8 mouse cellular contexts compared by ENCODE assay signal in genomic region chr6:11926082-11926595, GRCm38 (mm10). TPM values are rescaled to one million over a fixed set of nuclear protein-coding genes. Genes with fewer than 3 reads are reported as not detected.
DNase-seq lines count a peak whose midpoint lies in the region; ATAC-seq and TF ChIP-seq lines count a peak whose summit lies in the region.

No protein-coding gene starts in this region.

- dilution Hi-C loops in CH12.LX (cut with MboI; ENCODE audit: extremely low pct_ligation_motif_present, extremely low pct_unique_long_range_greater_than_20kb, low sequenced_read_pairs): no loop called here

- no peak for TF ChIP-seq RAD21 in CH12.LX (IDR thresholded peaks at IDR 0.05; ENCODE audit: low read depth, low read length)

- H3K27me3 ChIP-seq in CH12.LX (replicated peaks): no peaks in the 10 kb centered on the region
- no peaks in the 10 kb centered on the region for H3K27me3 ChIP-seq in embryonic facial prominence, embryonic 14.5 days (replicated peaks; ENCODE audit: control insufficient read depth, insufficient read depth, low read length)
- H3K27me3 ChIP-seq in heart, postnatal 0 days (ENCODE audit: control insufficient read depth, insufficient read depth, low read length): no peaks in the 10 kb centered on the region

- in situ Hi-C loops in CH12.LX (cut with MboI; ENCODE audit: low pct_ligation_motif_present, low pct_unique_long_range_greater_than_20kb, low sequenced_read_pairs): no loop called here

- H3K79me2 ChIP-seq in CH12.LX (replicated peaks; ENCODE audit: control insufficient read depth, extremely low read depth, insufficient read depth, poor library complexity, severe bottlenecking) (peaks cover 9% of the 10 kb centered on the region), macrophage (ENCODE audit: inconsistent target) (peaks cover 46% of the 10 kb centered on the region)

- peak; percentile 82 for ATAC-seq in embryonic facial prominence, embryonic 14.5 days (ENCODE audit: low read depth)
- peak; percentile 66 for ATAC-seq in heart, postnatal 0 days (ENCODE audit: insufficient read depth, low read depth)

- H3K36me3 ChIP-seq in CH12.LX (replicated peaks in 1 of 2; ENCODE audit: control insufficient read depth in 1 of 2, insufficient read depth in 1 of 2, low read length in 1 of 2): peaks cover 3 to 19% of the 10 kb centered on the region in 2 experiments
- peaks cover 15% of the 10 kb centered on the region; the same call in 1 of the 2 replicates for H3K36me3 ChIP-seq in embryonic facial prominence, embryonic 14.5 days (ENCODE audit: control insufficient read depth, insufficient read depth, low read length)
- H3K36me3 ChIP-seq in heart, postnatal 0 days (replicated peaks; ENCODE audit: control insufficient read depth, insufficient read depth, low read length): peaks cover 3% of the 10 kb centered on the region; the same call in 1 of the 2 replicates
- H3K36me3 ChIP-seq in macrophage (ENCODE audit: inconsistent target): no peaks in the 10 kb centered on the region

- H3K4me1 ChIP-seq in CH12.LX (ENCODE audit: control insufficient read depth in 1 of 2, insufficient read depth in 2 of 2): peaks cover 0 to 15% of the 10 kb centered on the region in 2 experiments; a peak in 2 of 4 replicates
- H3K4me1 ChIP-seq in embryonic facial prominence, embryonic 14.5 days (ENCODE audit: control insufficient read depth, insufficient read depth, low read length): peaks cover 14% of the 10 kb centered on the region
- no peaks in the 10 kb centered on the region for H3K4me1 ChIP-seq in heart, postnatal 0 days (ENCODE audit: control insufficient read depth, insufficient read depth)

- under 1% methylated on average over 39 of the region's 40 CpGs for WGBS in embryonic facial prominence, embryonic 14.5 days
- WGBS in heart, postnatal 0 days: under 1% methylated on average over 25 of the region's 40 CpGs
- under 1% methylated on average over 39 of the region's 40 CpGs for WGBS in macrophage (ENCODE audit: missing documents)

- H3K27ac ChIP-seq in CH12.LX (ENCODE audit: insufficient read depth, low read depth): peak overlapping the region; percentile 42; the same call in 1 of the 2 replicates
- H3K27ac ChIP-seq in embryonic facial prominence, embryonic 14.5 days (replicated peaks; ENCODE audit: low read depth, low read length): peak overlapping the region; percentile 99
- H3K27ac ChIP-seq in heart, postnatal 0 days (ENCODE audit: low read depth): peak overlapping the region; percentile 96
- peak overlapping the region; percentile 54 for H3K27ac ChIP-seq in macrophage

- H3K9me3 ChIP-seq in CH12.LX (replicated peaks; ENCODE audit: low read length): peaks cover 2% of the 10 kb centered on the region
- H3K9me3 ChIP-seq in embryonic facial prominence, embryonic 14.5 days (ENCODE audit: control insufficient read depth, low read length): no peaks in the 10 kb centered on the region
- H3K9me3 ChIP-seq in heart, postnatal 0 days (replicated peaks; ENCODE audit: control insufficient read depth, low read length): no peaks in the 10 kb centered on the region

- peak overlapping the region; percentile 98 for H3K9ac ChIP-seq in CH12.LX (ENCODE audit: insufficient read depth, low read depth)
- peak overlapping the region; percentile 99 for H3K9ac ChIP-seq in embryonic facial prominence, embryonic 14.5 days (ENCODE audit: low read depth, low read length)
- H3K9ac ChIP-seq in heart, postnatal 0 days (replicated peaks; ENCODE audit: low read depth, low read length): peak overlapping the region; percentile 99

- TF ChIP-seq POLR2A in CH12.LX (IDR thresholded peaks at IDR 0.05; ENCODE audit: low read depth, low read length): no peak

- H3K4me3 ChIP-seq in CH12.LX (replicated peaks in 1 of 3; ENCODE audit: low read depth in 2 of 3, low read length in 2 of 3, poor library complexity in 1 of 3): peak overlapping the region; percentile 83 to 95 (median 85)
- peak overlapping the region; percentile 81 for H3K4me3 ChIP-seq in embryonic facial prominence, embryonic 14.5 days (ENCODE audit: low read depth, low read length)
- H3K4me3 ChIP-seq in heart, postnatal 0 days (ENCODE audit: low read depth, low read length): peak overlapping the region; percentile 92
- peak overlapping the region; percentile 76 for H3K4me3 ChIP-seq in macrophage (ENCODE audit: inconsistent target)

- no peak for TF ChIP-seq EP300 in CH12.LX (IDR thresholded peaks at IDR 0.05; ENCODE audit: low read length)
- TF ChIP-seq EP300 in heart, postnatal 0 days (IDR thresholded peaks at IDR 0.05; ENCODE audit: low read depth): no peak

- peak; percentile 34 for DNase-seq in CH12.LX (ENCODE audit: extremely low read depth)
- DNase-seq in adrenal gland, adult 8-10 months: peak; percentile 13
- peak; percentile 71 for DNase-seq in embryonic facial prominence, embryonic 14.5 days (ENCODE audit: low spot score)
- DNase-seq in heart, postnatal 0 days (ENCODE audit: low spot score): peak; percentile 27
- DNase-seq in layer of hippocampus, postnatal 36 days: peak; percentile 12 to 32
- DNase-seq in right cerebral cortex, postnatal 10 days (ENCODE audit: low spot score in 2 of 2): peak; percentile 52 to 55
- no peak for DNase-seq in c-Kit-positive CD71-positive TER-119-positive erythroid progenitor cells, embryonic 14.5 days (ENCODE audit: low spot score)

- peak overlapping the region; percentile 79 for H3K4me2 ChIP-seq in CH12.LX (ENCODE audit: insufficient read depth, low read depth, poor library complexity, severe bottlenecking)
- H3K4me2 ChIP-seq in embryonic facial prominence, embryonic 14.5 days (ENCODE audit: low read depth, low read length): peak overlapping the region; percentile 57
- H3K4me2 ChIP-seq in heart, postnatal 0 days (ENCODE audit: low read depth, low read length): peak overlapping the region; percentile 92

- no peak for TF ChIP-seq CTCF in CH12.LX (conservative IDR thresholded peaks at IDR 0.05 in 1 of 2, IDR thresholded peaks at IDR 0.05 in 1 of 2; ENCODE audit: low read depth in 2 of 2, low read length in 2 of 2)
- TF ChIP-seq CTCF in heart, postnatal 0 days (IDR thresholded peaks at IDR 0.05; ENCODE audit: low read depth): no peak

TF ChIP-seq in CH12.LX, 34 proteins besides CTCF, POLR2A, EP300 and RAD21:
- TF ChIP-seq SIN3A (IDR thresholded peaks at IDR 0.05; ENCODE audit: low read length): no peak

RNA-seq across cellular contexts. Expression of gene Phf14, which starts 18.5 kb away (rescaled TPM):
- total RNA-seq in CH12.LX (2012; rRNA removed) (24.7 and 27.0 TPM in 2 replicates), CH12.LX (2014; rRNA removed) (26.0 and 37.5 TPM in 2 replicates)
- polyA plus RNA-seq in CH12.LX (2012; ENCODE audit: insufficient read length, low read depth) (39.3 and 41.2 TPM in 2 replicates), macrophage (2018) (19.0 to 29.8 TPM (median 22.2 TPM) in 3 replicates)
- total RNA-seq in adrenal gland, adult 8-10 months (2022): 10 to 100 TPM; 29.6 to 63.4 (median 43.8) TPM
- 71.3 and 72.2 TPM in 2 replicates for polyA plus RNA-seq in embryonic facial prominence, embryonic 14.5 days (2014; fragmentation: Nextera tagmentation; extraction: Ambion mirVana)
- 34.4 and 49.8 TPM in 2 replicates for total RNA-seq in heart, postnatal 0 days (2014; rRNA removed; ENCODE audit: low replicate concordance)
- 42.2 and 46.7 TPM in 2 replicates for polyA plus RNA-seq in heart, postnatal 0 days (2015; fragmentation: Nextera tagmentation; extraction: Ambion mirVana)
- 10 to 100 TPM; 77.1 to 79.8 TPM for total RNA-seq in layer of hippocampus, postnatal 36 days (2021)
- 100 to 1,000 TPM in 16 of 26 experiments, 10 to 100 TPM in 10; 23.1 to 184 (median 135) TPM for total RNA-seq in macrophage (2018; cell fraction: chromatin; rRNA removed)
- 10 to 100 TPM; 11.8 to 29.2 (median 22.4) TPM for total RNA-seq in macrophage (2018; cell fraction: cytosol; rRNA removed)
- 100 to 1,000 TPM in 8 of 26 experiments, 10 to 100 TPM in 18; 19.1 to 137 (median 66.0) TPM for total RNA-seq in macrophage (2018; cell fraction: nucleus; rRNA removed)

RNA-seq across cellular contexts. Expression of gene Ndufa4, which starts 18.8 kb away (rescaled TPM):
- total RNA-seq in CH12.LX (2012; rRNA removed) (381 and 410 TPM in 2 replicates), CH12.LX (2014; rRNA removed) (887 and 949 TPM in 2 replicates)
- polyA plus RNA-seq in CH12.LX (2012; ENCODE audit: insufficient read length, low read depth) (490 and 511 TPM in 2 replicates), macrophage (2018) (154 to 384 TPM (median 314 TPM) in 3 replicates)
- 100 to 1,000 TPM; 489 to 831 (median 690) TPM for total RNA-seq in adrenal gland, adult 8-10 months (2022)
- polyA plus RNA-seq in embryonic facial prominence, embryonic 14.5 days (2014; fragmentation: Nextera tagmentation; extraction: Ambion mirVana): 847 and 957 TPM in 2 replicates
- total RNA-seq in heart, postnatal 0 days (2014; rRNA removed; ENCODE audit: low replicate concordance): 1,872 and 2,133 TPM in 2 replicates
- polyA plus RNA-seq in heart, postnatal 0 days (2015; fragmentation: Nextera tagmentation; extraction: Ambion mirVana): 3,474 and 3,647 TPM in 2 replicates
- 100 to 1,000 TPM; 724 to 813 TPM for total RNA-seq in layer of hippocampus, postnatal 36 days (2021)
- 10 to 100 TPM in 8 of 26 experiments, 1 to 10 TPM in 18; 1.6 to 36.6 (median 6.8) TPM for total RNA-seq in macrophage (2018; cell fraction: chromatin; rRNA removed)
- 100 to 1,000 TPM; 165 to 293 (median 213) TPM for total RNA-seq in macrophage (2018; cell fraction: cytosol; rRNA removed)
- 10 to 100 TPM in 25 of 26 experiments, 1 to 10 TPM in 1; 8.7 to 54.8 (median 25.6) TPM for total RNA-seq in macrophage (2018; cell fraction: nucleus; rRNA removed)

Comparison
In these comparisons a context has a peak if more than half of its experiments do, and no peak if none do; other contexts are left out.
1. H3K27ac ChIP-seq: peak in every context shown above with its lines; median percentile 99 in embryonic facial prominence, embryonic 14.5 days; 96 in heart, postnatal 0 days; 54 in macrophage; 42 in CH12.LX.